10 mouse cellular contexts compared by ENCODE assay signal in genomic region chr9:61680911-61681311, GRCm38 (mm10).
DNase-seq lines count a peak whose midpoint lies in the region; ATAC-seq lines count a peak whose summit lies in the region.
"Had no signal": no experiment of that assay in that cellular context is flagged by ENCODE, and none has a peak within 500 bp of the region (broad histone marks: within the 10 kb centered on the region; RNA-seq: fewer than 3 reads in every experiment).

No protein-coding gene starts in this region.

- peak; percentile 20 for DNase-seq in heart, adult 9 months (ENCODE audit: low spot score in 2 of 2)
- peak; percentile 68 to 69 for DNase-seq in B cell, adult 2 months
- DNase-seq in frontal cortex, adult 2 months (ENCODE audit: extremely low spot score in 1 of 2, low spot score in 1 of 2) = no peak
- no peak for DNase-seq in layer of hippocampus, adult 9-10 months (ENCODE audit: low spot score)
- no peak for DNase-seq in left cerebral cortex, postnatal 4 days

- intact Hi-C loops in left cerebral cortex, postnatal 4 days (cut with DNase I) = no loop called here

- H3K36me3 ChIP-seq in heart, embryonic 12.5 days = no peaks in the 10 kb centered on the region
- H3K36me3 ChIP-seq in embryonic facial prominence, embryonic 13.5 days = no peaks in the 10 kb centered on the region
- H3K36me3 ChIP-seq: liver, embryonic 12.5 days; neural tube, embryonic 13.5 days had no signal

- peaks cover 16% of the 10 kb centered on the region for H3K27me3 ChIP-seq in heart, embryonic 12.5 days (replicated peaks)
- no peaks in the 10 kb centered on the region; the same call in 1 of the 2 replicates for H3K27me3 ChIP-seq in embryonic facial prominence, embryonic 13.5 days

- H3K9ac ChIP-seq in heart, embryonic 12.5 days = no peak overlapping the region
- 0 out of 2 replicates have a peak overlapping the region, but pooled peaks have one; percentile 51 for H3K9ac ChIP-seq in embryonic facial prominence, embryonic 13.5 days
- H3K9ac ChIP-seq: liver, embryonic 12.5 days; neural tube, embryonic 13.5 days had no signal

- H3K27ac ChIP-seq in heart, embryonic 12.5 days (ENCODE audit: poor library complexity, severe bottlenecking) = no peak overlapping the region
- peak overlapping the region; percentile 55; the same call in 1 of the 2 replicates for H3K27ac ChIP-seq in embryonic facial prominence, embryonic 13.5 days
- H3K27ac ChIP-seq: liver, embryonic 12.5 days; neural tube, embryonic 13.5 days had no signal

- ATAC-seq in heart, embryonic 12.5 days (ENCODE audit: insufficient number of reproducible peaks, low FRiP score) = no peak
- ATAC-seq in embryonic facial prominence, embryonic 13.5 days (ENCODE audit: insufficient number of reproducible peaks, insufficient read depth, low FRiP score, low TSS enrichment, low read depth) = no peak
- peak; percentile 79 for ATAC-seq in neutrophil, adult 5-6 weeks (ENCODE audit: extremely low read depth, insufficient number of reproducible peaks, low FRiP score, poor library complexity, severe bottlenecking)
- ATAC-seq: liver, embryonic 12.5 days had no signal

- 0 out of 2 replicates have a peak, but pooled peaks cover 7% of the 10 kb centered on the region for H3K4me1 ChIP-seq in heart, embryonic 12.5 days (replicated peaks)
- peaks cover 35% of the 10 kb centered on the region for H3K4me1 ChIP-seq in embryonic facial prominence, embryonic 13.5 days

- H3K9me3 ChIP-seq in heart, embryonic 12.5 days (replicated peaks) = no peaks in the 10 kb centered on the region
- H3K9me3 ChIP-seq in embryonic facial prominence, embryonic 13.5 days = no peaks in the 10 kb centered on the region
- H3K9me3 ChIP-seq: liver, embryonic 12.5 days; neural tube, embryonic 13.5 days had no signal

- no peak overlapping the region for H3K4me3 ChIP-seq in heart, embryonic 12.5 days
- no peak overlapping the region for H3K4me3 ChIP-seq in embryonic facial prominence, embryonic 13.5 days
- H3K4me3 ChIP-seq: liver, embryonic 12.5 days; neural tube, embryonic 13.5 days had no signal

- H3K4me2 ChIP-seq in heart, embryonic 12.5 days = no peak overlapping the region
- H3K4me2 ChIP-seq in embryonic facial prominence, embryonic 13.5 days = peak overlapping the region; percentile 23; the same call in 1 of the 2 replicates
- H3K4me2 ChIP-seq: liver, embryonic 12.5 days; neural tube, embryonic 13.5 days had no signal

- 46% methylated on average over 6 of the region's 6 CpGs for WGBS in heart, embryonic 12.5 days
- 25% methylated on average over 6 of the region's 6 CpGs for WGBS in embryonic facial prominence, embryonic 13.5 days

Comparison
In these comparisons a context has a peak if more than half of its experiments do, and no peak if none do; other contexts are left out.
1. DNase-seq: peak in heart, adult 9 months (2 of 2) and B cell, adult 2 months (2 of 2); none in frontal cortex, adult 2 months (0 of 2), layer of hippocampus, adult 9-10 months (single experiment) and left cerebral cortex, postnatal 4 days (single experiment).